Mouse (Mus musculus) cerebellum, adult 11 months (tissue): ENCODE measurements around the gene Fam8a1.

ENCODE experiments used
- DNase-seq: peaks from one replicate; pipeline ENCODE4 v3.0.0; 2022

Fam8a1 gene

GRCm38 (mm10) chr13:46669048-46669619 lies at the start of gene Fam8a1:
Gene Fam8a1, plus strand, starts transcription at chr13:46669522.
- DNase-seq = peak; percentile 87

GRCm38 (mm10) chr13:46619633-46620032 lies 49.7 kb upstream of the Fam8a1 start:
- DNase-seq = no peak

GRCm38 (mm10) chr13:46620964-46621757 lies 48.2 kb upstream of the Fam8a1 start:
- DNase-seq = no peak

GRCm38 (mm10) chr13:46626608-46627007 lies 42.7 kb upstream of the Fam8a1 start:
- no peak for DNase-seq

GRCm38 (mm10) chr13:46627841-46628240 lies 41.5 kb upstream of the Fam8a1 start:
- DNase-seq = no peak

GRCm38 (mm10) chr13:46629391-46629790 lies 39.9 kb upstream of the Fam8a1 start:
- no peak for DNase-seq

GRCm38 (mm10) chr13:46632796-46633195 lies 36.5 kb upstream of the Fam8a1 start:
- no peak for DNase-seq

GRCm38 (mm10) chr13:46633320-46634132 lies 35.8 kb upstream of the Fam8a1 start:
- DNase-seq = peak; percentile 5

- DNase-seq = no peak
Observed at GRCm38 (mm10) chr13:46634133-46634488, 35.2 kb upstream of the Fam8a1 start.

GRCm38 (mm10) chr13:46640608-46641468 lies 28.5 kb upstream of the Fam8a1 start:
- DNase-seq = no peak

- DNase-seq = no peak
Observed at GRCm38 (mm10) chr13:46642318-46642717, 27.0 kb upstream of the Fam8a1 start.

GRCm38 (mm10) chr13:46644175-46644574 lies 25.1 kb upstream of the Fam8a1 start:
- DNase-seq = no peak

GRCm38 (mm10) chr13:46645476-46645875 lies 23.8 kb upstream of the Fam8a1 start:
- no peak for DNase-seq

GRCm38 (mm10) chr13:46651853-46652252 lies 17.5 kb upstream of the Fam8a1 start:
- no peak for DNase-seq

GRCm38 (mm10) chr13:46652671-46653070 lies 16.7 kb upstream of the Fam8a1 start:
- DNase-seq = no peak

- DNase-seq = no peak
Observed at GRCm38 (mm10) chr13:46653671-46654070, 15.7 kb upstream of the Fam8a1 start.

- DNase-seq = no peak
Observed at GRCm38 (mm10) chr13:46654566-46654965, 14.8 kb upstream of the Fam8a1 start.

- no peak for DNase-seq
Observed at GRCm38 (mm10) chr13:46659211-46659610, 10.1 kb upstream of the Fam8a1 start.

- DNase-seq = no peak
Observed at GRCm38 (mm10) chr13:46663461-46663964, 5.8 kb upstream of the Fam8a1 start.

- DNase-seq = no peak
Observed at GRCm38 (mm10) chr13:46669620-46670271, 424 bp downstream of the Fam8a1 start.

GRCm38 (mm10) chr13:46670514-46670913 lies 1.2 kb downstream of the Fam8a1 start:
- no peak for DNase-seq

GRCm38 (mm10) chr13:46674601-46675000 lies 5.3 kb downstream of the Fam8a1 start:
- DNase-seq = no peak
